Mouse (Mus musculus): ENCODE results near the gene Snx9. TPM values are rescaled to one million over a fixed set of nuclear protein-coding genes. Genes with fewer than 3 reads are reported as not detected.

The Snx9 gene
- polyA plus RNA-seq, 3 experiments from 2014 or later, result 2.1 to 2.6 (median 2.6) TPM

DNA sequence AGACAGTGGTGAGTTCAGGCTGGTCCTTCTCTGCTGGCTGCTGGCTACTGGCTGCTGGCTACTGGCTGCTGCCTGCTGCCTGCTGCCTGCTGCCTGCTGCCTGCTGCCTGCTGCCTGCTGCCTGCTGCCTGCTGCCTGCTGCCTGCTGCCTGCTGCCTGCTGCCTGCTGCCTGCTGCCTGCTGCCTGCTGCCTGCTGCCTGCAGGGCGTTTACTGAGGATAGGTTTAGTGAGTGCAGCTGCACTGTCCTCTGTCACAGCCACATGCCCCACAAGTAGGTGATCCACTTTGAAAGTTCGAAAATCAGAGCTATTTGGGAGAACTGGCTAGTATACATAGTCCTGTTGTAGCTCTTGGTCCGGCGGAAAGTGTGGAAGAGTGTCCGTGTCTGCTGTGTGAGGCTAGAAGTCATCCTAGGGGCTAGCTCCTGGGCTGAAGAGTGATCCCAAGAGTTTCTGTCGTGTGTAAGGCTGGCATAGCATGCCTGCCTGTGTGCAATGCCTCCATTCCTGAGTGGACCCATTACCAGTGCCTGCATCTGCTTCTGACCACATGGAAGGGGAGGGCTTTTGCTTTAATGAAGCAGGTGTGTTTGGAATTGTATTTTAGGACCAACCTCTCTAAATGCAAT is 45.2 kb downstream of the Snx9 start:
- ATAC-seq, result no peak

DNA sequence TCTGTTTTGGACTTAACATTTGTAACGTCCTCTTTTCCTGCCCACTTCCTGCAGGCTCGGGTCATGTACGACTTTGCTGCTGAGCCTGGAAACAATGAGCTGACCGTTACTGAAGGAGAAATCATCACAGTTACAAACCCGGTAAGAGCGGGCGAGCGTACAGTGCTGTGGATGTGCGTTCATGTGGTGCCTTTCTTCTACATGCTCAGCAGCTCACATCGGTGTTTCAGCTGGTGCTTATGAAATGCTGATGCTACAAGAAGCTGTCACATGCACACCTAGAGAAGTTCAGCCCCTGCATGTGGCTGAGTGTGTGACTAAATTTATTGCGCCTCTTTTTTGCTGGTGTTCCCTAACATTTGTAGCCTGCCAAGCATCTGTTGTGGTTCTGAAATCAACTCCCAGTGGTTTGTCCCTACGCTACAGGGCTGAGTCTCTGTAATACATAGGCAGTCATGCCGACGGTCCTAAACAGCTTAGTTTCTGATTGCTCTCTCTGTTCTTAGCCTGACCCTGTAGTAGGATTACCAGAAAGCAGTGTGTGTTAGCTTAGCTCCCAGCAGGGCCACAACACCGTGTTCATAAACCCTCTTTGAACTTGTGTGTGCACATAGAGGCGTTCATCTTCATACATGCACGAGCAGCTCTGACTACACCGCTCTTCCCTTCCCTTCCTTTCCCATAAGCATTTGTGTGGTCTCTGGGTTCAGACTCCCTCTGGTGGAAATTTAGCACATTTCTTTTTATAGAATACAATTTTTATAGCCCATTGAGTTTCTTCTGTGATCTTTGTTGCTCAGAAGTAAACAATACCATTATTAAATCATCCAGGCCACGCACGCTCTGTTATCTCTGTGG is 46.0 kb downstream of the Snx9 start:
- ATAC-seq, result peak; percentile 82

DNA sequence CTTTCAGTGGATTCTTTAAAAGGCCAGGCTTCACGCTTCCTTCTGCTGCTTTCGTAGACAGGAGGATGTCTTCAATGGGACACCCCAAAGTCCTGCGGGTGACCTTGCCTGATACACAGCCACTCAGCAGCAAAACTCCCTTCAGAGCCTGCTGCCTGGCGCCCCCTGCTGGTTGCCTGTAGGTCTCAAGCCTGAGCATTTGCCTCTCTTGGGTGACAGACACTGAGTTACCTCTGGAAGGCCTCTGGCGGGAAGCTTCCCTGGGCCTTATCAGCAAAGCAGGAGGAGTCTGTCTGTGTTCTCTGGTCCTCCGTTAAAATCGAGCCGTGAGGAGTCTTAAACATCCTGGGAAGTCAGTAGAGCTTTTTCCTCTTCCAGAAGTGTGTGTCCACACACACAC is 49.3 kb downstream of the Snx9 start:
- ATAC-seq, result peak; percentile 42

DNA sequence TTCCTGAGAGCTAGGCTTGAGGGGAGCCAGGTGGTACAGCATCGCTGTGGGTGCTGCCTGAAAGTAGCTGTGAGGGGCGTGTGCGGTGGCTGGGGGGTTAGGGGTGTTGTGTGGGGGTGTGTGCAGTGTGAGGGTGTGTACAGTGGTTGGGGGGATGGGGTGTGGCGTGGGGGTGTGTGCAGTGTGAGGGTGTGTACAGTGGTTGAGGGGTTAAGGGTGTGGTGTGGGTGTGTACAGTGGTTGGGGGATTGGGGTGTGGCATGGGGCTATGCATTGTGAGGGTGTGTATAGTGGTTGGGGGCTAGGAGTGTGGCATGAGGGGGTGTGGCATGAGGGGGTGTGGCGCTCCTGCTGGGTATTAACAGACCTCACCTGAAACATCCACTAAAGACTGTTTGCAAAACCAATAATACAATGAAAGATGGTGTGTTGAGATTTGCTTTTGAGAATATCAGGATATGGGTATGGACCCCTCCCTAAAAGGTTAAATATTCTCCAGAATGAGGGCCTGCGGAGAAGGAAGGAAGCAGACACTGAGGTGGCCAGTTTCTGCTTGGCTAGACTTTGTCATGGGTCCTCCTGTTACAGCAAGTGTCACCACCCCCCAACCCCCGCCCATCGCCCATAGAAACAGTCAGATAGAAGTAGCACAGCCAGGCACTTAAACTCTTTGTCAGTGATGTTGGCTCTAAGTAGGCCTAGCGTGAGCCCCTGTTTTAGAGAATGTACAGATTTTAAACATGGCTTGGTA is 51.0 kb downstream of the Snx9 start:
- no peak for ATAC-seq

DNA sequence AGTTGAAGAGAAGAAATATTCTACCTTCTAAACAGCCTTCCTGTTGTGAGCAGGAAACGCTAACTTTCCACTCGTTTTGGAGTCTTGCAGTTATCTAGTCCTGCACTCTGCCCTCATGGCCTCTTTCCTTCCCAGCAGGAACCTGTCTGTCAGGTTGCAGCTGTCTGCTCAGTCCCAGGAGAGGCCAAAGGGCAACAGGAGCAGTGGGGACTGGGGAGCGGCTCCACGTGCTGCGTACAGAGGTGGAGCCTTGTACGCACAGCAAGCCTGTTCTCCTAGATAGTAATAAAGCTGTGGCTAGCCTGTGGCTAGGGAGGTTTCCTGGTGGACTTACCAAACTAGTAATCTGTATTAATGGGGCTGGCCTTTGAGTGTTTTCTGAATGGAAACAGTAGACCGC is 52.0 kb downstream of the Snx9 start:
- ATAC-seq, result no peak

DNA sequence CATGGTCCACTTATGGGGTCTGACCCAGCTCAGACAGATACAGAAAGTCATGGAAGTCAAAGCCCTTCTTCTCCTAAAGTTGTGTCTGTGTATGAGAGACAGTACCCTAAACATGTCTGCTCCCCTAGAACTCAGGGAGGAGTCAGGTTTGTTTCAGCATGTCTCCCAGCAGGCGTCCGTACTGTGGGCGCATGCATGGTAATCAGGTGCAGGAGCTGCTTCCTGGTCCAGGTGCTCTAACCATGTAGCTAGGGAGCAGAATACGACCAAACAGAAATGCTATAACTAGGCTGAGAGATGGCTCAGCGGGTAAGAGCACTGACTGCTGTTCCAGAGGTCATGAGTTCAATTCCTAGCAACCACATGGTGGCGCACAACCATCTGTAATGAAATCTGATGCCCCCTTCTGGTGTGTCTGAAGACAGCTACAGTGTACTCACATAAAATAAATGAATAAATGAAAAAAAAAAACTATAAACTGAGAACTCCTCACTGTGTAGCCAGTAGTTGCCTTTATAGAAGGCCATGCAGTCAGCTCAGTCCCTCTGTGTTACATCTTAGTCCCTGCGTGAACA is 52.5 kb downstream of the Snx9 start:
- ATAC-seq, result no peak

DNA sequence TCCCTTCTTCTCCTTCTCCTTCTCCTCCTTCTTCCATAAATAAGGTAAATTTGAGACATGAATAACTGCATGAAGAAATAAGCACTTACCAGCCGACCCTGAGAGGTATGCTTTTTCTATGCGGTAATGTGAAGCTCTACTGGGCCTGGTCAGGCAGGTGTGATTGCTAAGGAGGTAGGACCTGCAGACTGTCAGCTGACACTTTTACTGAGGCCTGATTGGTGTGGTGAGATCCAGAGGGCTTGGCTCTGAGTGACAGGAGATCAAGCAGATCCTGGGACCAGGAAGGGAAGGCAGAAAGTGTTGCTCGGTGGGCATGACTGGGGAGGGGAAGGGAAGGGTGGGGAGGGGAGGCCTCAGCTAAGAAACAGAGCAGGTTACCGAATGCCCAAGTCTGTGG is 54.9 kb downstream of the Snx9 start:
- ATAC-seq, result no peak

DNA sequence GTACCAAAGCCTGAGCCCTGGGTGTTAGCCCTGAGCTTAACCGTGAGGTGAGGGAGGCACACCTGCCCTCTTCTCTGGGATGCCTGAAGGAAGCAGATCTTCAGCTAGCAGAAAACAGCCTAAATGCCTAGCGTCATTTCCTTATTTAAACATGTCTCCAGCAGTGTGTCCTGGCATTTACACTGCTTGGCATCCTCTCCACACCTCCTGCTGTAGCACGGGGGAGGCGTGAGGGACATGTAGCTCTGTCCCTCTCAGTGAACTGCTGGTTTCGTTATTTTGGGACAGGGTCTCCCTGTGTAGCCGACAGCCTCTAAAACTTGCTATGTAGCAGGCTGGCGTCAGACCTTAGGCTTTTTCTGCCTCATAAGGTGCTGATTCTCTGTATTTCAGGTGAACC is 55.5 kb downstream of the Snx9 start:
- no peak for ATAC-seq

DNA sequence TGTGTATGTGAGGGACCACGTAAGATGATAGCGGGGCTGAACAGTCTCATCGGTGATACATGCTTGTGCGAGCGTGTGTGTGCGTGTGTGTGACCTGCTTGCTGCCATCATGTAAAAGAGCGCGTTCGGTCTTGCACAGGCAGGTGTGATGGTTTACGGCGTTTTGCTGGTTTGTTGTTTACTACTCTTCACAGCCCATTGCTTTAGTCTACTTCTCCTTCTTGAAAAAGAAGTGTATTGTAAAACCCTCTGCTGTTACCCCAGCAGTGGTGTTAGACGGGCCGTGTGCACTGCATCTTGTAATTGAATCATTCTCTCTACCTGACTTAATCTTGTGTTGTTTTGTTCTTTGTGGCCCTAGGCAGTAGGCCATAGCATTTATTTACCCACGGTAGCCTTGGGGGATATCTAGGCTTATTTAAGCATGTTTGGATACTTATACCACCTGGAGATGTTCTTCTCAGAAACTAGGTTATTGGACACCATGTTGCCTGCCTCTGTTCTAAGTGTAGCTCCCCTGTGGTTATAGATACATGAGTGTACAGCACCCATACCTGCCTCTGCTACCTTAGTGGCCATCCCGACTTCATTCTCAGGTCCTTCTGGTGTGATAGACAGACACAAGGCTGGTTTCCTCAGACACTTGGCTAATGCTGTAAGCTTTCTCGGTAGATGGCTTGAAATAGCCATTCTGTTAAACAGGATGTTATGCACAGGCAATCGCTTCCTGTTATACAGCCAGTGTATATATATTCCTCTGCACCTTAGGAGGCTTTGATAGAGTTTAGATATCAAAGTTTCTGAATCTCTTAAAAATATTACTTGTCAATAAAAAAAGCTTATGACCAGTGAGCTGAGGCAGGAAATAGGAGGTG is 56.4 kb downstream of the Snx9 start:
- ATAC-seq, result no peak

DNA sequence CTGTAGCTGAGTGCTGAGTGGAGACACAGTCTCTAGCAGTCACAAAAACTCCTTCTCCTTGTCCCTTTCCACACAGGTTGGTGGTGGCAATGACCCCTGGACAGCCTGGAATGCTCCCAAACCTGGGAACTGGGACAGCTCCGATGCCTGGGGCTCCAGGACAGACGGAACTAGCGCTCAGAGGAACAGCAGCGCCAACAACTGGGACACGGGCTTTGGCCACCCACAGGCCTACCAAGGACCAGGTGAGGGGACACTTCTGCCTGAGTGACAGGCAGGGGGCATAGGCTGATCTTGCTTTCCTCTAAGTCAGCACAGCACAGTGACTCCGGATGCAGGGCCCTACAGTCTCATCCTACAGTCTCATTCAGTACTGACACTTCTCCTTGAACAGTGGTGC is 58.1 kb downstream of the Snx9 start:
- ATAC-seq, result no peak

DNA sequence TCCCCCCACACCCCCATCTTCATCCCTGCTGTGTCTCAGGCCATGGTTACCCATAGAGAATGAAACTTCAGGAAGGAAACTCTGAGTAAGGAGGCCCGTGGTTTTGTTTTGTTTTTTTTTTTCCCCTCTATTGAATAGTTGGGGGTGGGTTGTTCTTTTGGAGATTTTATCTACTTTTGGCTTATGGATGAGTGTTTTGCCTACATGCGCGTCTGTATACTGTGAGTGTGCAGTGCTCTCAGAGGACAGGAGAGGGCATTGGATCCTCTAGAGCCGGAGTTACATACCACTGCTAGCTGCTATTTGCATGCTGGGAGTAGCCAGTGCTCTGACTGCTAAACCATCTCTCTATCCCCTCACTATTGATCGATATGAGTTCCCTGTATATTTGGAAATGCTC is 60.3 kb downstream of the Snx9 start:
- no peak for ATAC-seq

DNA sequence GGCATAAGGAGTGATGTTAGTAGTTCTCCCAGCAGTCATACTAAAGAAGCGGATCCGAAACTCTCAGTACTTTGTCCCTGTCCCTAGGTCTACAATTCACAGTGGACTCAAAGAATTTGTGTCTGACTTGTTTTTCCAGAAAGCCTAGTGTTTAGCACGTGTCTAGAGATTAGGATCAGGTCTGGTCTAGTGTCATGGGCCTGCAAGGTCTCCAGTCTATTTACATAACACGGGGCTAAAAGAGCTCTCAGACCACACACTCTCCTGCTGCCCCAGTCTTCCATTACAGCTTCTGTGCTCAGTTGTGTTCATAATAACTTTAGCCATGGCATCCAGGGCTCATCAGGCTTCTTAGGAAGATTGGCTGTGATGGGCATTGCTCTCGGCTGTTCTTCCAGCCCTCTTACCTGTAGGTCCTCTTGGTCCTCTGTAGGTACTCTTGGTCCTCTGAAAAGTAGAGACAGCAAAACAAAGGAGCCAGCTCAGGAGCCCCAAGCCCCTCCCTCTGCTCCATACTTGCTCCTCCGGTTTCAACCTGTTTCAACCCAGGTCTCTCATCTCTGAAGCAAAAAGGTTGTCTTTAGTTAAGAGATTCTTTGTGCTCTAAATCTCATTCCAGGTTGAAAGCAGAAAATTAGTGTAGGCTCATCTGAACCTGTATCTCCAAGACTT is 62.6 kb downstream of the Snx9 start:
- no peak for ATAC-seq

DNA sequence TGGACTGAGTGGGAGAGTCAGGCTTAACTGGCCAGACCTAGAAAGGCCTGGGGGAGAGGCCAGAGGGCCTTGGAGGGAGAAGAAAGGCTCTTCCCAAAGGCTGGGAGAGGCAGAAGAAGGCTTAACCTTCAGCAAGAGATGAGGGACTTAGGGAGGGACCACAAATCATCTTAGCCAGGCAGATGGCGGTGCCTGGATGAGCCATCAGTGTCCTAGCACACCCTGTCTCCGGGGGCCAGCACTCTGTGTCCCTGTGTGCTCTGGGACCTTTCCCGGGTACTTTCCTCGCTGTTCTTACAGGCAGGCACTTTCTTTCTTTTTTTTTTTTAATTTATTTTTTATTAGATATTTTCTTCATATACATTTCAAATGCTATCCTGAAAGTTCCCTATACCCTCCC is 68.6 kb downstream of the Snx9 start:
- no peak for ATAC-seq

DNA sequence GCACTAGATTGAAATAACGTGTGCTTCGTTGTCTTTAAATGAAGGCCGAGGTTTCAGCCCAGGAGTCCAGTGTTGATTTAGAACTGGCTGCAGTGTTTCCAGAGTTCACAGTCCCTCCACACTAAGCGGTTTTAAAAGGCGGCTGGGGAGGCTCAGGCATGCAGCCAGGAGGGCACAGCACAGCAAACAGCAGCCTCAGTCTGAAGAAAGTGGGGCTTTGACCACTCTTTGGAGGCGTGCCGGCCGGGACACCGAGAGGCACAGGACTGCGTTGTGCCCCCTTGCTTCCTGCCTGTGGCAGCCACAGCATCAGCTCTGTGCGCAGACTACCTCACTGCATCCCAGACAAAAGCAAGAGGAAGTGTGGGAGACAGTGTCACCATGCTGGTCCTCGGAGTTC is 70.5 kb downstream of the Snx9 start:
- ATAC-seq, result no peak

DNA sequence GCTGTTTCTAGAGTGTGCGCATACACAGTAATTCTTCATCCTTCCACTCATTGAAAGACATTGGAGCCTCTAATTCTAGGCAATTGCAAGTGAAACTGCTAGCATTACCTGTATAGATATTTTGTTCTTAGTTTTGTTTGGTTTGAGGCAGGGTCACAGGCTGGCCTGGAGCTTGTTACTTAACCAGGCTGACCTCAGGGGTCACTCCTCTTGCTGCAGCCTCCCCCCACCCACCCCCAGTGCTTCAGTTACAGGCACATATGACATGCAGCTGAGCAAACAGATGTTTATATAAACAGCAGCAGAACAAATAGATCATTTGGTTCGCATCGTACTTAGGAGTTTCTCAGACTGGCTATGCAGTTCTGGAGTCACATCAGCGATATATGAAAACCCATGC is 71.7 kb downstream of the Snx9 start:
- ATAC-seq, result no peak

DNA sequence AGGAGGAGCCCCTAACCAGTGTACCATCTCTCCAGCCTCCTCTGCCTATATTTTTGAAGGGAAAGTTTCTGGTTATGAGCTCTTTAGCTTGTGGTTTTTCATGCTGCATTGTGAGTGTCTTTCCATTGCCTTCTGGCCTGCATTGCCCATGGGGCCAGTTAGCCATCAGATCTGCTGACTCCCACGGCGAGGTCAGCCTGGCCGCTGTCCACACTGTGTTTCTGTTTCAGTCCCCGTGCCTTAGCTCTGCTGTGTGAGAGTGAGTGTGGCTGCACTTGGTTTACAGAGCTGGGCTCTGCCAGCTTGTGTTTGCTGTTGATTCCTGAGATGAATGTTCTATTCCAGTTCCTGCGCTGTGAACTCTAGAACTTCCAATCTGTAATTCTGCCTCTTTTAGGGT is 73.1 kb downstream of the Snx9 start:
- no peak for ATAC-seq

DNA sequence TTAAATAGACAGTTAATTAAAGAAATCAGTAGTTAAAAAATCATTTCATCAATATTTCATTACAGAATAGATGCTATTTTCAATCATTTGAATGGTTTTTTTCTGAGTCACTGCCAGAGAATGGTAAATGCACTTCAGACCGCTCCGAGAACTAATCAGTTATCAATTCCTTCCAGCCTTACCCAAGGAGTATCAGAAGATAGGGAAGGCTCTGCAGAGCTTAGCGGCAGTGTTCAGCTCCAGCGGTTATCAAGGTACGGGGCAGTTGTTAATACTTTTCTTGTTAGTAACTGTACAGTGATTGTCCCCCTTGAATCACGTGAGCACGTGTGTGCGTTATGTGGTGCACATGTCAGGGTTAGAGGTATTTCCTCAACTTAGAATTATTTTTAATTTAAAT is 80.8 kb downstream of the Snx9 start:
- no peak for ATAC-seq

DNA sequence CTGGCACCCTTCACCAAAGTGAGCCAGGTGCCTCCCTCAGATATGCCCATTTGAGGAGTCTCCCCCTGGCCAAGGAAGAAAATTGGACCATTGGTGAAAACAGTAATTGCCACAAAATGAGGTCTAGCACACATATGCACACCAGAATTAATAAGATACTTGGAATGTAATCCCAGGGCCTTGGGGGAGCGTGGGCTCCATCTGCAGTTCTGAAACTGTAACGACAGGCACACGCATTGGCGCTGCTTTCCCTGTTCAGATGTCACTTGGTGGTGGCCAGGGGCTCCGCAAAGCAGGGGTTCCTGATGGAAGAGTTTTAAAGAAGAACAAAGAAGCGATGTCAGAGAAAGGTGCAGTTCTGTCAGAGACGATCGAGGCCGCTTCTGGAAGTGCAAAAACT is 82.2 kb downstream of the Snx9 start:
- ATAC-seq, result no peak

DNA sequence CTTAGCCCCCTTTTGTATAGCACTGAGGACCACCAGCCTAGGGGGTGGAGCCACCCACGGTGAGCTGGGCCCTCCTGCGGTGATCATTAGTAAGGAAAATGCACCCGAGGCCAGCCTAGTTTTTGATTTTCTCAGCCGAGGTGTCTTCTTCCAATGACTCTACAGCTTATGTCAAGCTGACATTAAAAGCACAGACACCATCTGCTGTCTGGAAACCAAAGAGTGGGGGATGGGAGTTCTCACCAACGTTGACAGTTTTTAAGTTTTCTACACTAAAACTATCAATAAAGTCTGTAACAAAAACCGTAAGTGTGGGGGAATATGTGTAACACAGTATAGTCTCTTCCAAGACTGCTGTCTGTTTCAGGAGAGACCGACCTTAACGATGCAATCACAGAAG is 83.1 kb downstream of the Snx9 start:
- ATAC-seq, result no peak

DNA sequence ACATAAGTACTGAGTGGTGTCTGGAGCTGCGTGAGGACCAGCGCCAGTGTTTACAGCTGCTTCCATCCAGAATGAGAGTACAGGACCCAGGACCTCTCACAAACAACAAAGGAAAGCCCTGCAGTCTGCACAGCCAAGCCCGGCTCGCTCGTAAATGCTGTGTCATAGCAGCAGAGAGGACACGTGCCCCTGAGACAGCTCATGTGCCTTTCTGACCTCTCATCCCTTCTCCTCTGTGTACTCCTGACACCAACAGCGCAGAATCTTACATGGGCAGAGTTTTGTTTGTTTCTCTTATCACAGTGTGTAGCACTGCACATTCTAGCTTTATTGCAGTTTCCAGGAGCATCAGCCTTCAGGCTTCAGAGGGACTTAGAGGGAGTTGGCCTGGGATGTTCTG is 85.6 kb downstream of the Snx9 start:
- no peak for ATAC-seq

DNA sequence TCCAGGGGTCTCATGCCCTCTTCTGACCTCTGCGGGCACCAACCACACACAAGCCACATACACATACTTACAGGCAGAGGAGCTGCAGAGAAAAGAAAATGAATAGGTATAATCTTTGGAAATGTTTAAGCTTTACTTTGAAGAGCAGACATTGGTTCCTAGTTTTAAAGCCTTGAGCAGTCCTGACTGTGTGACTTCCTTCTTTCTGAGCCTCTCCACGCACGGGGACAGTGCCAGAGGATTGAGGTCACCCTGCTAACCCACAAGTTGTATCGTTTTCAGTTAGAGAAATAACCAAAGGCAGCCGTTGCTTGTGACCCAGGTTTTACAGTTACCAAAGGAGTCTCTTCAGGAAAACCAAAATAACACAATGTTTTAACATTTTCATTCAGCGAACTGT is 87.9 kb downstream of the Snx9 start:
- no peak for ATAC-seq

DNA sequence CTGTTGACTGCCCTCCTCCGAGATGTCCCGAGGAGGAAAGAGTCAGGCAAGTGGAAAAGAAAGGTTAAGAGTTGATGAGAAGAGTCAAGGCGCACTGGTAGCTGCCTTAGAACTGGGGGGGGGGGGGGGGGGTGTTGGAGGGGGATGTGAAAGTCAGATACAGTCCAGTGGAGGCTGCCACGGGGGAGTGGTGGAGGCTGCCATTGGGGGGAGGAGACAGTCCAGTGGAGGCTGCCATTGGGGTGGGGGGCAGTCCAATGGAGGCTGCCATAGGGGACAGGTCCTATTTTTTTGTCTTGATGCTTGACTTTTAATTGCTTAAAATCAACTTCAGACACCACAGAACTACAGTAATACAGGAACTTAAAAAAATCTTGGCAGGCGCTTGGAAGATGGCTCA is 91.0 kb downstream of the Snx9 start:
- no peak for ATAC-seq
